Mouse (Mus musculus) heart, embryonic 16.5 days (tissue): ENCODE results near the gene Chfr. TPM values are rescaled to one million over a fixed set of nuclear protein-coding genes. Genes with fewer than 3 reads are reported as not detected.
A peak's percentile ranks its signal among the peaks of the same experiment; 100 is the strongest.
"Not testable (repeated sequence)": the region's sequence is repeated elsewhere in the genome, so short reads cannot be mapped to it uniquely, and the experiment has no call there.

Experiments
- ATAC-seq: fragments of 200-750 bp; cut with Nextera tagmentation; replicated peaks from 2 replicates; pipeline ENCODE4 v1.8.0; 2017; ENCODE audit warnings: moderate number of reproducible peaks; ENCODE audit not compliant: insufficient read depth, low FRiP score; ENCODE audit errors: extremely low read depth
- H3K27ac ChIP-seq: fragments of 300-500 bp; sonication (generic); 2 replicates; pipeline ENCODE4 v1.5.1; 2014; ENCODE audit warnings: mild to moderate bottlenecking, low read length, control low read depth, moderate library complexity
- H3K27me3 ChIP-seq: fragments of 300-500 bp; sonication (generic); 2 replicates; pipeline ENCODE4 v1.6.1; 2014; ENCODE audit warnings: low read length, mixed read lengths; ENCODE audit not compliant: control insufficient read depth, insufficient read depth
- H3K36me3 ChIP-seq: fragments of 300-500 bp; sonication (generic); 2 replicates; pipeline ENCODE4 v1.6.1; 2014; ENCODE audit not compliant: control insufficient read depth, insufficient read depth
- H3K4me1 ChIP-seq: fragments of 300-500 bp; sonication (generic); 2 replicates; pipeline ENCODE4 v1.6.1; 2014; ENCODE audit warnings: low read length, mixed read lengths; ENCODE audit not compliant: control insufficient read depth, insufficient read depth
- H3K4me2 ChIP-seq: fragments of 300-500 bp; sonication (generic); 2 replicates; pipeline ENCODE4 v1.6.1; 2014; ENCODE audit warnings: low read depth, mild to moderate bottlenecking, control low read depth, low read length
- H3K4me3 ChIP-seq: fragments of 300-500 bp; sonication (generic); 2 replicates; pipeline ENCODE4 v1.5.1; 2014; ENCODE audit warnings: mild to moderate bottlenecking, control low read depth, low read length
- H3K9ac ChIP-seq: fragments of 300-500 bp; sonication (generic); 2 replicates; pipeline ENCODE4 v1.6.1; 2014; ENCODE audit warnings: low read length, control low read depth
- H3K9me3 ChIP-seq: fragments of 300-500 bp; sonication (generic); replicated peaks from 2 replicates; pipeline ENCODE4 v1.6.1; 2016; ENCODE audit warnings: low read length; ENCODE audit not compliant: control insufficient read depth
- WGBS: fragments of 180-500 bp; shearing (Covaris S2); extraction: QIAGEN DNeasy Blood & Tissue Kit; methylation state at CpG from one replicate; pipeline ENCODE4 v1.1.7; 2014; 5-methylcytosine and 5-hydroxymethylcytosine counted together
- polyA plus RNA-seq: library from polyadenylated mRNA; unstranded; fragments of >200 nt; fragmentation: Nextera tagmentation; extraction: Ambion mirVana; gene quantifications from 2 replicates; pipeline ENCODE4 v1.2.1, GENCODE M21; 2015

Gene Chfr
- polyA plus RNA-seq, 1 experiment from 2014 or later, result 28.7 TPM

DNA sequence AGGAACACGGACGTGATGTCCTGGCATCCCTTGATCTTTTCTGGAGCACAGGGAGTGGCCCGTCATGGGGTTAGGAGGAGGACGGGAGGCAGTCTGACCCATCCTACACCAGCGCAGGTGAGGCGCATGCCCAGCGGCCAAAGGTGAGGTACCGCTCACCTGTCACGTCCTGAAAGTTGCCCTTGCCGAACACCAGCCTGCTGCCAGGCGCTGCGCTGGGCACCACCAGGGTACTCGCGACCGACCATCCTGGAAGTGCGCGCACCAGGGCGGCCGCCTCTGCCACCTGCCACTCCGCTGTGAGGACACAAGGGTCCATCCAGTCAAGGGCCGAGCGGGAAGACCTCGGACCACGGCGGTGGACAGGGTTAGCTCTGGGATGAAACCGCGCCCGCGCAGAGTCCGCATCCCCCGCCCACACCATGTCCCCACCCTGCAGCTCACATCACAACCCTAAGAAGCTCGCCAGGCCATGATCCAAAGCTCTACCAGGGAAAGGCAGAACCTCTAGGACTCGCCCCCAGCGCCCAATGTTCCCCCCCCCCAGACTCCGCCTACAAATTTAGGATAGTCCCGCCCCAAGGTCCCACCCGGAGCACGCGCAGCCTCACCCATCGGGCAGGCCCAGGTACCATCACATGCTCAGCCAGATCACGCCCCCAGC, 28.6 kb upstream of the Chfr start:
- no peak; the same call in 1 of the 2 replicates for ATAC-seq
- H3K27ac ChIP-seq, result peak overlapping the region; percentile 98
- peak overlapping the region; percentile 94 for H3K9ac ChIP-seq
- H3K4me3 ChIP-seq, result peak overlapping the region; percentile 92
- 15% methylated on average over 41 of the region's 41 CpGs for WGBS
- no peaks in the 10 kb centered on the region for H3K27me3 ChIP-seq
- peak overlapping the region; percentile 92 for H3K4me2 ChIP-seq
- no peaks in the 10 kb centered on the region for H3K9me3 ChIP-seq
- H3K36me3 ChIP-seq, result peaks cover 41% of the 10 kb centered on the region
- H3K4me1 ChIP-seq, result peaks cover 17% of the 10 kb centered on the region

DNA sequence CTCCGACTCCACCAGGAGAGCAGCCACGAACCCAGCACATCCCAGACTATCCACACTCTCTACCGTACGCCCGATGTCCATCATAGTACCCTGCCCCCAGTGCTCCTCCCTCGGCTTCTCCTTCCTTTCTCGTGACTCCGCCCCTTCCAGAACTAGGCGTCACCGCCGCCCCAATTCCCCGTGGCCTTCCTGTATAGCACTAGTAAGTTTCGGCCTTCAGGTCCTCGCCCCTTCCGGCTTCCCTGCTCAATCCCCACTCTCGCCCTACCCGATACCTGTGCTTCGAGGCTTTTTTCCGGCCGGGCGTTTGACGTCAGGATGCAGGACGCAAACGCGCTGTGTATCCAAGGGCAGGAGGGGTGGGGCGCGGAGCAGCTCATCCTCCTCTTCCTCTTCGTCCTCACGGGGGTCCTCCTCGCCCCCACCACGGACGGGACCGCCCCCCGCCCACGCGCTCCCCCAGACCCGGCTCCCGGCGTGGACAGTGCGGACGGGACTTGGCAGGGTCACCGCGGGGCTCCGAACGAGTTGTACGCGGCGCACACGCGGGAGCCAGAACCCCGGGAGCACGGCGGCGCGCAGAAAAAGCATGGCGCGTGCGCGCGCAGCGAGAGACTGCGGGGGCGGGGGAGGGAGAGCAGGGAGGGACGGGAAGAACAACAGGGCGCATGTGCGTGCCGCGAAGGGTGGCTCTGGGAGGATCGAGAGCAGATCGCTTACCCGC, 27.9 kb upstream of the Chfr start, which contains the start of gene Gtpbp6:
Gene Gtpbp6, minus strand, starts transcription at position 617 of the 724 bp plus-strand sequence.
- H3K27me3 ChIP-seq, result no peaks in the 10 kb centered on the region
- H3K27ac ChIP-seq, result peak within 1 kb of the TSS; percentile 98
- H3K4me2 ChIP-seq, result peak within 1 kb of the TSS; percentile 92
- H3K4me1 ChIP-seq, result peaks cover 15% of the 10 kb centered on the region
- H3K9ac ChIP-seq, result peak within 1 kb of the TSS; percentile 94
- under 1% methylated on average over 71 of the region's 71 CpGs for whole genome bisulfite sequencing
- peak within 1 kb of the TSS; percentile 92 for H3K4me3 ChIP-seq
- H3K36me3 ChIP-seq, result peaks cover 42% of the 10 kb centered on the region
- ATAC-seq, result peak; percentile 88
- no peaks in the 10 kb centered on the region for H3K9me3 ChIP-seq

DNA sequence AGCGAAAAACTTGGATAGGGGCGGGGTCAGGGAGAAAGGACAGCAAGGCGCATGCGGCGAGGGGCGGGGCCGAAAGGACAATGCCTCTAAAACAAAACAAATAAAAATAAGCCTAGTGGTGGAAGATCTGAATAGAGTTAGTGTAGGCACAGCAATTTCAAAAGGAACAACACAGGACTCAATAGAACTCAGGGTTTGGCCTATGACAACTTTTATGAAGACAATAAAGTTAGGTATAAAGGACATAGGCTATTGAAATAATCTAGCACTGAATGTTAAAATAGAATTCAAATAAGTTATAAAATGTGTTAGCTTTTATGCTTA, 27.4 kb upstream of the Chfr start:
- no peak for ATAC-seq
- peaks cover 15% of the 10 kb centered on the region for H3K4me1 ChIP-seq
- peak overlapping the region; percentile 98 for H3K27ac ChIP-seq
- peak overlapping the region; percentile 92 for H3K4me3 ChIP-seq
- H3K36me3 ChIP-seq, result peaks cover 42% of the 10 kb centered on the region
- no peaks in the 10 kb centered on the region for H3K27me3 ChIP-seq
- H3K9ac ChIP-seq, result peak overlapping the region; percentile 94
- WGBS, result 0% methylated on average over 7 of the region's 7 CpGs
- peak overlapping the region; percentile 92 for H3K4me2 ChIP-seq
- H3K9me3 ChIP-seq, result no peaks in the 10 kb centered on the region

DNA sequence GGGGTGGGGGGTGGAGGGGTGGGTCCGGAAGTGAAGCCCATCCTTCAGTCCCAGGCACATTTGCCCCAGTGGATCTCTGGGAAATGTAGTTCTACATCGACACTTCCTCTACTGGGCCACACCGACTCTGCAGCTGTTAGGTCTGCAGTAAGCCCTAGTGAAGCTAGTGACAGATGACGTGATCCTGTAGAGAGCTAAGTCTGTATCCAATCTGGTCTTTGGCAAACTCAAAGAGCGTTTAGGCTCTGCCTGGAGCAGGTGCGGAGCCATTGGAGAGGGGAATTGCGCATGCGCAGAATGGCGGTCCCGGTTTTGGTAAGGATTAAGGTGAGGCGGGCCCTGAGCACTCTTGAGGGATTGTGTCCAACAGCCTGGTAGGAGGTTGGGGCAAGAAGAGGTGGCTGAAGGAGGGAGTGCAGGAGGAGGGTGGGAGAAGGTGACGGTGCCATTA, 25.6 kb upstream of the Chfr start, which contains the start of gene Zfp605:
Gene Zfp605, plus strand, starts transcription at position 102 of the 451 bp plus-strand sequence.
- peak within 1 kb of the TSS; percentile 92 for H3K27ac ChIP-seq
- H3K4me1 ChIP-seq, result peaks cover 15% of the 10 kb centered on the region
- peak within 1 kb of the TSS; percentile 80 for H3K4me3 ChIP-seq
- no peaks in the 10 kb centered on the region for H3K27me3 ChIP-seq
- H3K4me2 ChIP-seq, result peak within 1 kb of the TSS; percentile 84
- peaks cover 29% of the 10 kb centered on the region for H3K36me3 ChIP-seq
- no peaks in the 10 kb centered on the region for H3K9me3 ChIP-seq
- H3K9ac ChIP-seq, result peak within 1 kb of the TSS; percentile 77
- WGBS, result under 1% methylated on average over 12 of the region's 12 CpGs
- peak; percentile 38 for ATAC-seq

DNA sequence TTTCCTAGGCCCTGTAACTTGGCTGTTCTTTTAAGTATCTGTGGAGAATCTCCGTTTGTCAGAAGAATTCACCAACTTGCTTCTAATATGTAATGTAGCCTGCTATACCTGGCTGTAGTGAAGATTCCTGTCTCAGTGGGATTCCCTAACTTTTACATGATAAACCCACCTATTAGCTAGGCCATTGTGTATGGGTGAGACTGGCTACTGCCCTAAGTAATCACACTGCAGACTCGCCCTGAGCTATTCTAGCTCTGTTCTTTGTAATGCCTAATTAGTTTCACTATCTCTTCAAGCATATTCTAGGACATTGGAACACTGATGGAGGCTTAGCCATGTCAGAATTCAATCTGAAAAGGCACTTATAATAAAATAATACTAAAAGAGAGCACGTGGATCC, 13.3 kb upstream of the Chfr start:
- H3K4me3 ChIP-seq, H3K27me3 ChIP-seq, H3K9ac ChIP-seq, H3K9me3 ChIP-seq, H3K27ac ChIP-seq, H3K4me2 ChIP-seq, ATAC-seq, H3K4me1 ChIP-seq: not testable (repeated sequence)
- 80% methylated on average over 3 of the region's 3 CpGs for WGBS
- H3K36me3 ChIP-seq, result peaks cover 24% of the 10 kb centered on the region

DNA sequence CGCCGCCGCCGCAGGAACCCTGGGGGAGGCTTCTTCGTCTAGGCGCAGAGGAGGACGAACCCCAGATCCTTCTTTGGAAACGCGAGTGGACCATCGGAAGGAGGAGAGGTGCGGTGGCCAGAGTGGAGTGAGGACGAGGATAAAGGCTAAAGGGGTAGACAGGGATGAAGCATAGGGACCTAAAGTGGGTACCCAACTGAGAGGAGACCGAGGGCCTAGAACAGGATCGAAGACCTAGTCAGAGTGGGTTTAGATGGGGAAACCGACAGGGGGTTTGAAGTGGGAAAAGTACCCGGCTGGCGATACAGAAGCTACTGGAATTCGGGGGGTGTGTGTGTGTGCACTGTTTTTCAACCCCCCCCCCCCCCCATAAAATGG, 434 bp downstream of the Chfr start:
- peak overlapping the region; percentile 94 for H3K4me3 ChIP-seq
- peak; percentile 21; the same call in 1 of the 2 replicates for ATAC-seq
- peak overlapping the region; percentile 70 for H3K27ac ChIP-seq
- peak overlapping the region; percentile 87 for H3K4me2 ChIP-seq
- peaks cover 14% of the 10 kb centered on the region for H3K9me3 ChIP-seq
- H3K36me3 ChIP-seq, result peaks cover 6% of the 10 kb centered on the region
- 4% methylated on average over 18 of the region's 18 CpGs for WGBS
- H3K9ac ChIP-seq, result peak overlapping the region; percentile 93
- H3K27me3 ChIP-seq, result no peaks in the 10 kb centered on the region
- H3K4me1 ChIP-seq, result 0 out of 2 replicates have a peak, but pooled peaks cover 2% of the 10 kb centered on the region

DNA sequence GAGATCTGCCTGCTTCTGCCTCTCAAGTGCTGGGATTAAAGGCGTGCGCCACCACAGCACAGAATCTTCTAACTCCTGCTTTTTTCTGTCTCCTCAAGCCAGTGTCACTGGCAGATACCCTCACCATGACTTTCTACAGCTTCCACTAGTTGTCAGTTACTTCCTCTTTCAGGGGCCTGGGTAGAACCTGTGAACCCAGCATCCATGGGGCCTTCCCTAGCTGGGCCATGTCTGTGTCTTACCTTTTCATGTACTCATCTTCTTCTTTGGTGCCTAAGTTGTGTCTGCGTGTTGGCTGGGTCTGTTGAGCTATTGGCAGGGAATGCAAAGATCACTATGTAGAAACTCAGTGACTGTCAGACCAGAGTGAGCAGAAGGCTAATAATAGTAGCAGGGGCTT, 2.2 kb downstream of the Chfr start:
- Histone ChIP-seq H3K27ac (no peak overlapping the region), H3K9me3 (peaks cover 14% of the 10 kb centered on the region), H3K4me3 (no peak overlapping the region), H3K36me3 (peaks cover 9% of the 10 kb centered on the region), H3K4me2 (no peak overlapping the region), H3K27me3 (no peaks in the 10 kb centered on the region), H3K4me1 (0 out of 2 replicates have a peak, but pooled peaks cover 2% of the 10 kb centered on the region), H3K9ac (no peak overlapping the region)
- no peak for ATAC-seq
- 86% methylated on average over 3 of the region's 3 CpGs for WGBS

DNA sequence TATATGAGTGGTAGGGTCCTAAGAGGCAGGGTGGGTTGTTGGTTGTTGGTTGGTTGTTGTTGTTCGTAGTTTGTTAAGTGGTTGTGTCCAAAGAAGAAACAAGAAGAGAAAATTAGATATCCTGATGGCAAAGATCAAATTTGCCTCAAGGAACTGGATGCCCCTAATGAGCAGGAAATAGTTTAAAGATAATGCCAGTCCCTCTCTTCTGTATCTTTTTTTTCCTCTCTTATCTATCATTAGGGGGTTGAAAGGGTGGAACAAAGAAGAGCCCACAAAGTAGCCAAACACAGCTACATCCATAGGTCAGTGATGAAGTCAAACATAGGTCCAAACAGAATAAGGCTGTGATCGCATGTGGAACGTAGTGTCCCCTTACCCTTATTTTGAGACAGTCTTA, 3.7 kb downstream of the Chfr start:
- Histone ChIP-seq H3K4me1 (0 out of 2 replicates have a peak, but pooled peaks cover 2% of the 10 kb centered on the region), H3K27me3 (no peaks in the 10 kb centered on the region), H3K9ac (no peak overlapping the region), H3K9me3 (peaks cover 8% of the 10 kb centered on the region), H3K27ac (no peak overlapping the region), H3K4me2 (no peak overlapping the region), H3K4me3 (no peak overlapping the region), H3K36me3 (peaks cover 11% of the 10 kb centered on the region; the same call in 1 of the 2 replicates)
- no peak for ATAC-seq
- WGBS, result 94% methylated on average over 3 of the region's 3 CpGs

DNA sequence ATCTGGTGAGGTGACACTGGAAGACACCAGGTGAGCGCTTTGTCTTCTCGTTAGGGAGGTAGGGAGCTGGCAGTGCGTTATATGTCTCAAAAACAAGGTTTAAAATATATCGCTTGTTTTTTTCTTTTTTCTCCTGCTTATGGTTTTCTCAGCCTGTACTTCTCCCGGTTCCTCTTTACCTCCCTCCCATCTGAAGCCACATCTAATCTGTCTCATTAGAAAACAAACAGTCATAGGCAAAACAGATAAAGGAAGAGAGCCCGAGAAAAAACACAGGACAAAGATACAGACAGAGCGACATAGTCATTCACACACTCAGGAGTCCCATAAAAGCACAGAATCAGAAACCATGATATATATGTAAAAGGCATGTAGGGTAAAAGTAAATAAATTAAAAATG, 4.8 kb downstream of the Chfr start:
- H3K4me1 ChIP-seq, result 0 out of 2 replicates have a peak, but pooled peaks cover 2% of the 10 kb centered on the region
- no peaks in the 10 kb centered on the region for H3K27me3 ChIP-seq
- no peak overlapping the region for H3K9ac ChIP-seq
- H3K4me2 ChIP-seq, result no peak overlapping the region
- H3K9me3 ChIP-seq, result no peaks in the 10 kb centered on the region
- no peak overlapping the region for H3K4me3 ChIP-seq
- ATAC-seq, result no peak
- peaks cover 17% of the 10 kb centered on the region; the same call in 1 of the 2 replicates for H3K36me3 ChIP-seq
- 85% methylated on average over 7 of the region's 7 CpGs for WGBS
- H3K27ac ChIP-seq, result no peak overlapping the region
